Mouse (Mus musculus) MEL (cell line): ENCODE results near the gene Mpi. TPM values are rescaled to one million over a fixed set of nuclear protein-coding genes. Genes with fewer than 3 reads are reported as not detected.

Experiments used
- DNase-seq: peaks from one replicate; pipeline ENCODE4 v3.0.0; 2011; ENCODE audit warnings: low read depth, low spot score
- H3K27ac ChIP-seq: 2 replicates; pipeline ENCODE4 v1.5.1; 2012; ENCODE audit warnings: low read depth, mild to moderate bottlenecking, control low read depth, low read length, moderate library complexity; ENCODE audit not compliant: control insufficient read depth
- H3K27me3 ChIP-seq, 2 experiments: fragments of 150-350 bp in 1 of 2; sonication (generic) in 1 of 2; 2 replicates each; pipeline ENCODE4 v1.6.1; 2012; ENCODE audit warnings: low read length in 2 of 2, mild to moderate bottlenecking in 2 of 2, improper control_type of control experiment in 1 of 2, moderate library complexity in 1 of 2; ENCODE audit not compliant: insufficient read depth in 2 of 2, control insufficient read depth in 1 of 2
- H3K36me3 ChIP-seq, 2 experiments: 2 replicates each; pipeline ENCODE4 v1.6.1; 2012 to 2014; ENCODE audit warnings: low read length in 2 of 2, improper control_type of control experiment in 1 of 2, inconsistent platforms in 1 of 2, mild to moderate bottlenecking in 1 of 2; ENCODE audit not compliant: insufficient read depth in 2 of 2, control insufficient read depth in 1 of 2
- H3K4me1 ChIP-seq, 2 experiments: fragments of 150-350 bp in 1 of 2; sonication (generic) in 1 of 2; 2 replicates each; pipeline ENCODE4 v1.6.1; 2012; ENCODE audit warnings: low read length in 2 of 2, improper control_type of control experiment in 1 of 2, mild to moderate bottlenecking in 1 of 2; ENCODE audit not compliant: insufficient read depth in 2 of 2, control insufficient read depth in 1 of 2
- H3K4me3 ChIP-seq, 2 experiments: fragments of 150-350 bp in 1 of 2; sonication (generic) in 1 of 2; 2 replicates each; pipeline ENCODE4 v1.5.1; 2012; ENCODE audit warnings: low read depth in 2 of 2, low read length in 2 of 2, mild to moderate bottlenecking in 2 of 2, moderate library complexity in 2 of 2, control low read depth in 1 of 2, improper control_type of control experiment in 1 of 2; ENCODE audit not compliant: control insufficient read depth in 1 of 2, insufficient read depth in 1 of 2
- H3K79me2 ChIP-seq: 2 replicates; pipeline ENCODE4 v1.6.1; 2012; ENCODE audit warnings: mild to moderate bottlenecking, low read length, moderate library complexity; ENCODE audit not compliant: control insufficient read depth, poor library complexity, insufficient read depth
- H3K9ac ChIP-seq: 2 replicates; pipeline ENCODE4 v1.6.1; 2012; ENCODE audit warnings: low read depth, mild to moderate bottlenecking, control low read depth, low read length, moderate library complexity; ENCODE audit not compliant: control insufficient read depth, poor library complexity, severe bottlenecking
- H3K9me3 ChIP-seq: fragments of 150-350 bp; sonication (generic); replicated peaks from 2 replicates; pipeline ENCODE4 v1.6.1; 2012; ENCODE audit warnings: mild to moderate bottlenecking, low read length, improper control_type of control experiment, moderate library complexity; ENCODE audit not compliant: insufficient read depth
- BHLHE40 ChIP-seq: IDR thresholded peaks from 2 replicates; pipeline ENCODE4 v1.6.1; 2012; ENCODE audit warnings: low read depth, mild to moderate bottlenecking, inconsistent platforms, low read length, improper control_type of control experiment, borderline replicate concordance
- CHD1 ChIP-seq: IDR thresholded peaks from 2 replicates; pipeline ENCODE4 v1.6.1; 2012; ENCODE audit warnings: low read depth, mild to moderate bottlenecking, inconsistent platforms, low read length, improper control_type of control experiment
- CHD2 ChIP-seq: IDR thresholded peaks from 2 replicates; pipeline ENCODE4 v1.6.1; 2011; ENCODE audit warnings: low read length, improper control_type of control experiment
- EP300 ChIP-seq, 2 experiments: IDR thresholded peaks; 2 replicates each; pipeline ENCODE4 v1.6.1; 2011; ENCODE audit warnings: improper control_type of control experiment in 2 of 2, low read length in 2 of 2, low read depth in 1 of 2, mild to moderate bottlenecking in 1 of 2
- ETS1 ChIP-seq: IDR thresholded peaks from 2 replicates; pipeline ENCODE4 v1.6.1; 2012; ENCODE audit warnings: low read depth, mild to moderate bottlenecking, inconsistent platforms, low read length, improper control_type of control experiment, moderate library complexity
- GABPA ChIP-seq: IDR thresholded peaks from 2 replicates; pipeline ENCODE4 v1.6.1; 2012; ENCODE audit warnings: low read depth, mild to moderate bottlenecking, inconsistent platforms, low read length, improper control_type of control experiment, moderate library complexity
- HCFC1 ChIP-seq: IDR thresholded peaks from 2 replicates; pipeline ENCODE4 v1.6.1; 2012; ENCODE audit warnings: low read depth, mild to moderate bottlenecking, inconsistent platforms, low read length, improper control_type of control experiment, moderate library complexity
- JUND ChIP-seq: IDR thresholded peaks from 2 replicates; pipeline ENCODE4 v1.6.1; 2011; ENCODE audit warnings: low read depth, mild to moderate bottlenecking, improper control_type of control experiment, low read length
- MAZ ChIP-seq: IDR thresholded peaks from 2 replicates; pipeline ENCODE4 v1.6.1; 2012; ENCODE audit warnings: low read depth, mild to moderate bottlenecking, inconsistent platforms, low read length, improper control_type of control experiment
- MYC ChIP-seq: IDR thresholded peaks from 2 replicates; pipeline ENCODE4 v1.6.1; 2011; ENCODE audit warnings: low read depth, mild to moderate bottlenecking, low read length, improper control_type of control experiment, moderate library complexity
- NELFE ChIP-seq: IDR thresholded peaks from 2 replicates; pipeline ENCODE4 v1.6.1; 2011; ENCODE audit warnings: low read depth, low read length, improper control_type of control experiment
- NRF1 ChIP-seq: IDR thresholded peaks from 2 replicates; pipeline ENCODE4 v1.6.1; 2014; ENCODE audit warnings: low read depth, mild to moderate bottlenecking, inconsistent platforms, low read length, improper control_type of control experiment, moderate library complexity; ENCODE audit not compliant: poor library complexity, insufficient read depth, severe bottlenecking
- POLR2A ChIP-seq, 2 experiments: IDR thresholded peaks; 2 replicates each; pipeline ENCODE4 v1.6.1; 2011 to 2012; ENCODE audit warnings: low read length in 2 of 2, mild to moderate bottlenecking in 2 of 2, control low read depth in 1 of 2, improper control_type of control experiment in 1 of 2, low read depth in 1 of 2, moderate library complexity in 1 of 2; ENCODE audit not compliant: control insufficient read depth in 1 of 2, insufficient read depth in 1 of 2, poor library complexity in 1 of 2
- POLR2AphosphoS2 ChIP-seq: IDR thresholded peaks from 2 replicates; pipeline ENCODE4 v1.6.1; 2011; ENCODE audit warnings: low read length, improper control_type of control experiment
- POLR2AphosphoS5 ChIP-seq: IDR thresholded peaks from 2 replicates; pipeline ENCODE4 v1.6.1; 2012; ENCODE audit warnings: low read depth, borderline replicate concordance, mild to moderate bottlenecking, inconsistent platforms, low read length, moderate library complexity, mixed read lengths
- RAD21 ChIP-seq: IDR thresholded peaks from 2 replicates; pipeline ENCODE4 v1.6.1; 2011; ENCODE audit warnings: mild to moderate bottlenecking, low read depth, low read length, improper control_type of control experiment
- SIN3A ChIP-seq: IDR thresholded peaks from 2 replicates; pipeline ENCODE4 v1.6.1; 2012; ENCODE audit warnings: low read length, improper control_type of control experiment, inconsistent platforms
- TBP ChIP-seq: IDR thresholded peaks from 2 replicates; pipeline ENCODE4 v1.8.0; 2011; ENCODE audit warnings: low read depth, low read length, improper control_type of control experiment
- TCF12 ChIP-seq: IDR thresholded peaks from 2 replicates; pipeline ENCODE4 v1.6.1; 2014; ENCODE audit warnings: low read depth, mild to moderate bottlenecking, inconsistent platforms, low read length, improper control_type of control experiment, moderate library complexity
- USF1 ChIP-seq: IDR thresholded peaks from 2 replicates; pipeline ENCODE4 v1.6.1; 2014; ENCODE audit warnings: low read depth, mild to moderate bottlenecking, inconsistent platforms, low read length, improper control_type of control experiment, moderate library complexity
- USF2 ChIP-seq, 2 experiments: IDR thresholded peaks; 2 replicates each; pipeline ENCODE4 v1.6.1; 2011 to 2012; ENCODE audit warnings: improper control_type of control experiment in 2 of 2, low read length in 2 of 2, borderline replicate concordance in 1 of 2, inconsistent platforms in 1 of 2, low read depth in 1 of 2, mild to moderate bottlenecking in 1 of 2; ENCODE audit not compliant: insufficient read depth in 1 of 2
- ZC3H11A ChIP-seq: IDR thresholded peaks from 2 replicates; pipeline ENCODE4 v1.6.1; 2012; ENCODE audit warnings: low read depth, mild to moderate bottlenecking, inconsistent platforms, low read length, improper control_type of control experiment
- ZNF384 ChIP-seq: IDR thresholded peaks from 2 replicates; pipeline ENCODE4 v1.6.1; 2012; ENCODE audit warnings: low read depth, mild to moderate bottlenecking, inconsistent platforms, low read length, improper control_type of control experiment
- polyA plus RNA-seq, 2 experiments: library from polyadenylated mRNA; stranded (reverse) in 1 of 2; unstranded in 1 of 2; fragments of >175 nt in 1 of 2; fragments of >200 nt in 1 of 2; gene quantifications; 2 replicates each; pipeline versions ENCODE4 v1.2.1 to v1.2.4; 2012; ENCODE audit warnings: low replicate concordance in 2 of 2, low read depth in 1 of 2; ENCODE audit not compliant: insufficient read length in 2 of 2, insufficient read depth in 1 of 2, missing spikeins in 1 of 2
- total RNA-seq: library from RNA; depleted of rRNA; stranded (reverse); fragments of 300-350 nt; gene quantifications from 2 replicates; pipeline ENCODE4 v1.2.3, GENCODE M21; 2012

The Mpi gene
- total and polyA plus RNA-seq, 3 experiments = 24.3 to 37.7 TPM; not detected in 1

DNA sequence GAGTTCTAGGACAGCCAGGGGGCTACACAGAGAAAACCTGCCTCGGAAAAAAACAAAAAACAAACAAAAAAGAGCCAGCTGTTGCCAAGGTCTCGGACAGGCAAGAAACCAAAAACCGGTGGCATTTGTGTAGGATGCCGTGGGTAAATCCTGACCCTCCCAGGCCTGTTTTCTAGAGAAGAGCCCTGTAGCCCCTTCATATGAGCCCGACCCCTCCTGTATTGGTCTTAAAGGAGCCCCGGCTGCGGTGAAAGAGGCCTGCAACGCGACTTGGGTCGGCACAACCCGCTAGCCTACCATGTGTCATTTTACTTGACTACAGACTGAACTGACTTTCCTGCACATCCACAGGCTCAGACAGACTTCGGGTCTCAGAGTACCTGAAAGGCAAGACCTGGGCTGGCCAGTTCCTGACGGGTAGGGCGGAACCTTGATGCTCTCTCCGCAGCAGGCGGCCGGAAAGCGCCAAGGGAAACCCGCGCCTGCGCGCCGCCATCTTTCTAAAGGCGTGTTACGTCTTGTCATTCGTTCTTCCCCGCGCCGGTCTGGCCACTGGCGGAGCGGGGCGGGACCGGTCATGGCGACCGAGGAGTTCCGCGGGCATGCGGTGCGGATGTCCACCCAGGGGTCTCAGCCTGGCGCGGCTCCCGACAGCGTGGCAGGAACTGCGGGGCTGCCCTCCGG lies 15.4 kb downstream of the Mpi start, which contains the start of gene Fam219b (continued):
- TF ChIP-seq EP300 (IDR thresholded peaks at IDR 0.05; ENCODE audit: low read depth in 1 of 2, low read length in 2 of 2) (peak in 1 of 2 experiments; percentile 7; a peak in 1 of 4 replicates), TBP (peak; percentile 66), JUND (no peak), GABPA (no peak)

GRCm38 (mm10) chr9:57536362-57536761 lies 16.2 kb downstream of the Mpi start:
- no peak for DNase-seq
- Histone ChIP-seq H3K9me3 (no peaks in the 10 kb centered on the region), H3K27ac (no peak overlapping the region), H3K9ac (peak overlapping the region; percentile 92), H3K4me1 (peaks cover 5% of the 10 kb centered on the region in 2 experiments; a peak in 3 of 4 replicates), H3K27me3 (no peaks in the 10 kb centered on the region), H3K79me2 (peaks cover 16% of the 10 kb centered on the region), H3K4me3 (peak overlapping the region in 1 of 2 experiments; percentile 97; a peak in 2 of 4 replicates), H3K36me3 (peaks cover 12 to 13% of the 10 kb centered on the region in 2 experiments)
- TF ChIP-seq BHLHE40 (no peak), ZNF384 (0 out of 2 replicates have a peak, but pooled peaks have one; percentile 3), TCF12 (no peak)

DNA sequence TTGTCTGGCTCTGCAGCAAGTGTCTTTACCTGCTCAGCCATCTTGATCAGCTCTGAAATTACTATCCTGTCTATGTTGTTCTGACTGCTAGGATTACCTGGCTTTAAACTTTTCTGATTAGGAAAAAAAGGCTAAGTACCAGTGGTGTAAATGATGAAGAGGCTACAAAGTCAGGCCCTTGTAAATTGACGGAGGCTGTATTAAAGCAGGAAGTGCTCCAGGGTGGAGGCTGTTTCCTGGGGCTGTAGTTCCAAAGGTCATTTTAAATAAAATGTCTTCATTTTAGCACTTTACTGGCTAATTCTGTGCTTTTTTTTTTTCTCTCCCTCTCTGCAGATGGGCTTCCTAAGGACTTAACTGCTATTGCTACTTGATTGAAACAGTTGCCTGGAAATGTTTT lies 20.6 kb downstream of the Mpi start:
- no peak for DNase-seq
- Histone ChIP-seq H3K9ac (no peak overlapping the region), H3K27me3 (no peaks in the 10 kb centered on the region), H3K9me3 (no peaks in the 10 kb centered on the region), H3K4me3 (no peak overlapping the region), H3K79me2 (peaks cover 17% of the 10 kb centered on the region), H3K4me1 (no peaks in the 10 kb centered on the region), H3K36me3 (peaks cover 3 to 30% of the 10 kb centered on the region in 2 experiments), H3K27ac (no peak overlapping the region)
- TF ChIP-seq JUND = no peak
- no peak for TF ChIP-seq CHD1
- TF ChIP-seq POLR2A (IDR thresholded peaks at IDR 0.05; ENCODE audit: control insufficient read depth in 1 of 2, insufficient read depth in 1 of 2, low read depth in 1 of 2, low read length in 2 of 2, poor library complexity in 1 of 2) = no peak
- no peak for TF ChIP-seq POLR2AphosphoS5
- TF ChIP-seq NRF1 = no peak
- TF ChIP-seq ZC3H11A = no peak
- no peak for TF ChIP-seq RAD21
- TF ChIP-seq CHD2 = no peak
- TF ChIP-seq SIN3A = no peak
- TF ChIP-seq MAZ = no peak
- TF ChIP-seq NELFE = no peak
- no peak for TF ChIP-seq GABPA
- no peak for TF ChIP-seq USF1
- TF ChIP-seq MYC = no peak
- no peak for TF ChIP-seq ETS1
- TF ChIP-seq POLR2AphosphoS2 = no peak
- no peak for TF ChIP-seq TCF12
- no peak for TF ChIP-seq USF2 (IDR thresholded peaks at IDR 0.05; ENCODE audit: borderline replicate concordance in 1 of 2, insufficient read depth in 1 of 2, low read depth in 1 of 2, low read length in 2 of 2)
- no peak for TF ChIP-seq HCFC1
